Mouse (Mus musculus): ENCODE results near the gene Vps13a.
"Not testable (repeated sequence)": the region's sequence is repeated elsewhere in the genome, so short reads cannot be mapped to it uniquely, and the experiment has no call there.

Vps13a gene

DNA sequence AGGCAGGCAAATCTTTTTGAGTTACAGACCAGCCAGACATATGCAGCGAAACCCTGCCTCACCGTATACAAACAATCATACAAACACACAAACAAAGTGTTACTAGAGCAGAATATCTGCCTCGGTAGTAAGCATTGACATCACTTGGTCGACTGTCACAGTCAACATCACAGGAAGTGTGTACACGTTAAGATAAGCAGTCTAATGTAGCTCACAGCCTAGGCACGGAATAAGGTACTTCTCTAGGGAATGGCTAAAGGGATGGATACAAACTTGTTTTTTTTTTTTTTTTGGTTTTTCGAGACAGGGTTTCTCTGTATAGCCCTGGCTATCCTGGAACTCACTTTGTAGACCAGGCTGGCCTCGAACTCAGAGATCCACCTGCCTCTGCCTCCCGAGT lies 23.3 kb downstream of the Vps13a start:
- not testable (repeated sequence) for DNase-seq

DNA sequence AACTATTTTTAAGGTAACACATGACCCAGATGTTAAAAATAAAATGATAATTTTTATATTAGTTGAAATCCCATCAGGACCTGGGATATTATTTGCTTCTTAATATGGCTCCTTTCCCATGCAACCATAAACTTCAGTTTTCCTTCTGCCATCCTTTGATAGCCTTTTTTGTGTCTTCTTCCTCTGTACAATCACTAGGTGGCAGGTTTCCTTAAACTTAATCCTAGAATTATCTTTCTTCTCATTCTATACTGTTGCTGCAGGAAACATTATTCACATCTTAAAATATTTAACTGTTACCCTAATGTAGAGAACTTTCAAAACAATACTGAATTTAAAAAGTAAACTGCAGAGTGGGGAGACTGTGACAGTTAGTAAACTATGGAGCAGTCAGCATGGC lies 24.9 kb downstream of the Vps13a start:
- no peak for DNase-seq

DNA sequence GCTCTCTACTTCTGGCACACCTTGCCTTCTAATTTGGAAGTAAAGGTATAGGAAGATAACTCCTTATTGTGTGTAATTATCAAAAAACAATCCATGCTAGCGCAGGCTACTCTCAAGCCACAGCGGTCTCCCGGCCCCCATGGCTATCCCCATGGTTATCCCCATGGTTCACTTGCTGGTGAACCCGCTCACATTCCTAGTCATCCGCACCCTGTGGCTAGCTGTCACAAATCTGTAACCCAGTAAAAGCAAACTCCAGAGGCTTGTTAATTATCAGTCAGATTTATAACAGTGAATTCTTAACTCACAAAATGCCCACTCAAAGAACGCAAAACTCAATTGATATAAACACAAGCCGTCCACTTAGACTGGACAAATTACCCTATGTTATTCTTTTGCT lies 25.5 kb downstream of the Vps13a start:
- no peak for DNase-seq

DNA sequence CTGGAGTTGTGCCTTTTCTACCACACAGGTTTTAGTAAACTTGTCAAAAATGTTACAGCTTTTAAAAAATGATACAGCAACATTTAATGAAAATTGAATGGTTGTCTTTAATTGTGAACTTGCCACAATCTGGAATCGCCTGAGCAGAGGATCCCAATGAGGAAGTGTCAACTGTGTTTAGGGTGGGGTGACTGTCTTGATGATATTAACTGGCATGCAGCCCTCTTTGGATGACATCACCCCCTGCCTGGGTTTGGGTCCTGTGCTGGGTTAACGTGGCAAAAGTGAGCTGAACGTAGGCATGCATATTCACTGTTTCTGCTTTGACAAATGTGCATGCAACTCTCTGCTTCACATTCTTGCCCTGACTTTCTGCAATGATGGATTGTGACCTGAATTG lies 27.6 kb downstream of the Vps13a start:
- DNase-seq = no peak

DNA sequence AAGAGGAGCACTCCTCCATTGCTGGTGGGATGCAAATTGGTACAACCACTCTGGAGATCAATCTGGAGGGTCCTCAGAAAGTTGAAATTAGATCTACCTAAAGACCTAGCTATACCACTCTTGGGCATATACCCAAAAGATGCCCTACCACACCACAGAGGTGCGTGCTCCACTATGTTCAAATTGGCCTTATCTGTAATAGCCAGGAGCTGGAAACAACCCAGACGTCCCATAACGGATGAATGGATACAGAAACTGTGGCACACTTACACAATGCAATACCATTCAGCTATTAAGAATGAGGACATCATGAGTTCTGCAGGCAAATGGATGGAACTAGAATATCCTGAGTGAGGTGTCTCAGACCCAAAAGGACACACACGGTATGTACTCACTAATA lies 43.9 kb downstream of the Vps13a start:
- DNase-seq = no peak

DNA sequence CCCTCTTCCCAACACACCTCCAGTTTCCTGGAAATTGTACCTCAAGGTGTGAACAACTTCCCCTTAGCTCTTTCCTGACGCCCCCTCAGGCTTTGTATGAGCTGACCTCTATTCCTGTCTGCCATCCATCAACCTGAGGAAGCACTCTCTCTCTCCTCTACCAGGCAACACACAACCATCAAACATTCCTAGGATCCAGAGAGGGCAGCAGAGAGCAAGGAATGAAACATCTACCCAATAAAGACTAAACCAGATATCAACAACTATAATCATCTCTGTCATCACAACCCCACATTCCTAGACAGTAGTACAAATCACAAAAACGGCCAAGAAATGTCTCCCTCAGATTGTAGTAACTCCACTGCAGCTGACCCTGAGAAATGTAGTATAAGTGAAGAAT lies 52.0 kb downstream of the Vps13a start:
- DNase-seq = no peak

DNA sequence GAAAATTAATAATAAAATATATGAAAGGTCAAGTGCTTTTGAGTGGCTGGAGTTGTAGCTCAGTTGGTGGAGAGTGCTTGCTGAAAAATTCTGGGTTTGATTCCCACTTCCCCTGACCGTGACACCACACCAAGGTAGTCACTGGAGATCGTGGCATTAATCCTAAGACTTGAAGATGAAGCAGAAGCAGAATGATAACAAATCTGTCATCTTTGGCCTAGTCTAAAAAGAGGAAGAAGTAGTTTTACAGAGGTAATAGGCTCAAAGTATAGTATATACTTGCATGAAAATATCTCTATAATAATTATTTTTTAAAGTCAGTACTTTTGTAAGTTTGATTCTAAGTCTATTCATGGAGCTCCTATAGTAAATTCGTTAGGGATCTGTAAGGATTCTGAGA lies 65.5 kb downstream of the Vps13a start:
- DNase-seq = no peak

DNA sequence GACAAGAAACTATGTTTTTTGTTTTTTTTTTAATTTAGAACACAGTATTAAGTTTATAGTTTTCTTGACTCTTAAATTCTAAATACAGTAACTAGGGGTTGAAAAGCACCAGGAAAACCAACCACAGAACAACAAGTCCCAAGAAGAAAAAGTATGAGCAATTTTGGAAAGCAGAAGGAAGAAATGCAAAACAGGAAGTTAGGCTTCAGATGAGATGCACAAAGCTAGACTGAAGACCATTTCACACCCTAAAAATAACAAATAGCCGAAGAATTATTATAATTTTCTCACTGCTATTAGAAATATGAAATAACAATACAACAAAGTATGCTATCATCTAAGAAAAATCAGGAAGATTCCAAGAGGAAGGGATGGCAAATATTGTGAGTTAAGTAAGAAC lies 78.9 kb downstream of the Vps13a start:
- DNase-seq = no peak

DNA sequence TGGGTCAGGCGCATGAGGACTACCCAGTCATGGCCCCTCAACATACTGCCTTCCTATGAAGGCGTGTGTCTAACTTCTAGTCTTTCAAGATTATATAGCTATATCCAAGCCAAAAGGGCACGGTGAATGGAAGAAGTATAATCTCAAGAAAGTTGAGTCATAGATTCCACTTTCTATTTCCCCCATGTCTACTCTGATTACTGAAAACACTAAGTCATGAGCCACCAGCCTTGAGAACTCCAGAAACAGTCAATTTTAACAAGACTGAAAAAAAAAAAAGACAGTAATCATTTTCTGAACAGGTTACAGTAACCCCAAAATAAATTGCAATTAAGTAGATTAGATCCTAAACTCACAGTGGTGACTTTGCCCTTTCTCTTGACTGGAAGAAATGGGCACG lies 95.8 kb downstream of the Vps13a start:
- DNase-seq = no peak

DNA sequence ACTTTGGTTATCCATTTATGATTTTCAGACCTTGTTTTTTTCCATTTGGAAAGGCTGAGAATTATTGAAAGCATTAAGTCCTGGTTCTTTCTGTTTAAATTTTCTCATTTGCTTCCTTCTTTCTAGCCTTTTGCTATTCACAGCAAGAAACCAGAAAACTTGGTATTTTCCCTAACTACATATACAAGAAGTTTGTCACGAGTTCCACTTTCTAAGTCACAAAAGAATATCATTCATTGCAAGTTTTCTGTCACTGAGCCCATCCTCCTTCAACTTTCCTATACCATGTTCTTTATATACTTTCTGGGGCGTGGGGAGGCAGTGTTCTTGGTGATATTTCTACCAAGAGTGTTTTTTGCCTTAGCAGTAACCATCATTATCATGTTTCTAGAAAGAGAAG lies 96.5 kb downstream of the Vps13a start:
- DNase-seq = no peak

DNA sequence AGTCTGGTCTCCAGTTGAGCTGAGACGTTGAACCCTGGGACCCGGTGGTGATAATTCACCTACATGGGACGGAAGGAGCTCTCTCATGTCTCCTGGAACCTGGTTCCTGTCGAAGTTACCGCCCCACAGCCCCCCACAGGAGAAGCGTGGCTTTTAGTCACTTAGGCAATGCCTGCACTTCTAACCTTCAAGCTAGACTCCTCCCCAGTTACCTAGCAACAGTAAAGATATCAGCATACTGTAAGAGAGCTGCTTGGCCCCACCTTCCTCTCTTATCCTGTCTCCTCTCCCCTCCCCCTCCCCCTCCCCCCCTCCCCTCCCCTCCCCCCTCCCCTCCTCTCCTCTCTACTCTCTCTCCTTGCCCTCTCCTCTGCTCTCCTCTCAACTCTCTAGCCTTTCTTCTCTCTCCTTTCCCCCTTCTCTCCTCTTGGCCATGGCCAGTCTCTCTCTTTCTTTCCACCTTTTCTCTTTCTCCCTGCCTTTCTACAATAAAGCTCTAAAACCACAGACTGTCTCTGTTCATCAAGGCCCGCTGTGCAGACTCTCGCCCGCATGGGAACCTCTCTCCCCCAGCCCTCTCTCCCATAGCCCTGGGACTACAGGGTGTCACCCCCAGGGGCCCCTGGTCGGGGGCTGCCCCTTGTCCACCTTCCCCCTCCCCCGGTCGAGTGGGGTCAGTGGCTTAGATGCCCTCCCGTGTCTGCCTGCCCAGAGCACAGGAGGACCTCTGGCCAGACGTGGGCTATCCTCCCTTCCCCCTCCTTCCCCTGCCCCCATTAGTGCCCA lies 154.9 kb downstream of the Vps13a start:
- no peak for DNase-seq

DNA sequence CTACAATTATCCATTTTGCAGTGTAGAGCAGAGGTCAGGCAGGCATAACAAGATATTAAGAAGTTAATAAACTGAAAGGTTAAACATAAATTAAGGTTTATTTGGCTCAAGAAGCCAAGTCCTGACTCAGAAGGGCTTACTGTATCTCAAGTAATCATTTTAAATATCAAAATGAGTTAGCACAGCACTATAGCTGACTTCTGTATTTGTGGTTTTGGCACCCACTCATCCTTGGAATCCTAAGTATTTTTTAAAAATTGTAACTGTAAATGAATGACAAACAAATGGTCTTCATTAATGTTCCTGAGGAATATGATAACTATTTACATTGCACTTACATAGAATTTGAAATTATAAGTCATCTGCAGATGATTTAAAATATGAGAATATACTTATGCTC lies 155.7 kb downstream of the Vps13a start:
- DNase-seq = no peak

DNA sequence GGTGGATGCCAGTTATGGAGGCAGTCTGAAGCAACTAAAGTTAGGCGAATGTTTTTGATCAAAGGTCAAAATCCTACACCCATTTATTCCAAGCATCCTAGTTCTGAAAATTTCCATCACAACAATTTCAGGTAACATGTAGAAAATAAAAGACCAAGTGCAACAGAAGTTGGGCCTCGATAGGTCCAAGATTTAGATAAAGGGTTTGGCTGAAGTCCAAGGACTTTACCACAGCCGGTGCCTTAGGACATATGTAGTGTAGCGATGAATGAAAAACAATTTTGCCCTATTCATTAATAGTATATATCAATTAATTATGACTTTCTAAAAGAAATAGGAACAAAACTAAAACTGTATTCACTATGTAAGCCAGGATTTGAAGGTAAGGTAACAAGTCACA lies 157.6 kb downstream of the Vps13a start:
- no peak for DNase-seq

DNA sequence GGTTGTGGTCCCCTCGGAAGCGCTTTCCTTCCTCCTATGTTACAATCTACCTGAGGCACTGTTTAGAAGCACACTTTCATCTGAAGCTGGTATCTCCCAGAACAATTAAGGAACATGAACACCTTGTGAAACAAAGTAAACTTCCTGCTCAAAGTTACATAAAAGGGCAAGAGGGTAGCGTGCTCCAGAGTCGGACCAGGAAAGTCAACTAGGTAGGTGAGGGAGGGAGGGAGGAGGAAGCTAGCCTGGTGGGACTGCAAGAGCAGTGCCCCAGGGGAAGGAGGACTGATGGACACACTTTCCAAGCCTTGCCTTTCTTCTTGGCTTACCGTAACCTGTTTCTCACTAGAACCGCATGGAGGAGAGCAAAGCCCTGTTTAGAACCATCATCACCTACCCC lies 173.1 kb downstream of the Vps13a start:
- no peak for DNase-seq

DNA sequence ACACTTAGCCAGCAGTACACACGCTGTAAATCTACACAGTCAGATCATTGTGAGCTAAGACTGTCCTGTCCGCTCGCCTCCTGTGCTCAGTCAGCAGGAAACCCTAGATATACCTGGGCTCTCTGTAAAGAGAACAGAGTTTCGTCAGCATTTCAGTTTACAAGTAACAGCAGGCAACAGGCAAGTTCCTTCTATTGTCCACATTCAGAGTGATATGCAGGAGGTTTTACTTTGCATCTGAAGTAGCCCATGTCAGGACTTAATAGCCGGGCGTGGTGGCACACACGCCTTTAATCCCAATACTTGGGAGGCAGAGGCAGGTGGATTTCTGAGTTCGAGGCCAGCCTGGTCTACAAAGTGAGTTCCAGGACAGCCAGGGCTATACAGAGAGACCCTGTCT lies 178.7 kb downstream of the Vps13a start:
- DNase-seq = no peak

DNA sequence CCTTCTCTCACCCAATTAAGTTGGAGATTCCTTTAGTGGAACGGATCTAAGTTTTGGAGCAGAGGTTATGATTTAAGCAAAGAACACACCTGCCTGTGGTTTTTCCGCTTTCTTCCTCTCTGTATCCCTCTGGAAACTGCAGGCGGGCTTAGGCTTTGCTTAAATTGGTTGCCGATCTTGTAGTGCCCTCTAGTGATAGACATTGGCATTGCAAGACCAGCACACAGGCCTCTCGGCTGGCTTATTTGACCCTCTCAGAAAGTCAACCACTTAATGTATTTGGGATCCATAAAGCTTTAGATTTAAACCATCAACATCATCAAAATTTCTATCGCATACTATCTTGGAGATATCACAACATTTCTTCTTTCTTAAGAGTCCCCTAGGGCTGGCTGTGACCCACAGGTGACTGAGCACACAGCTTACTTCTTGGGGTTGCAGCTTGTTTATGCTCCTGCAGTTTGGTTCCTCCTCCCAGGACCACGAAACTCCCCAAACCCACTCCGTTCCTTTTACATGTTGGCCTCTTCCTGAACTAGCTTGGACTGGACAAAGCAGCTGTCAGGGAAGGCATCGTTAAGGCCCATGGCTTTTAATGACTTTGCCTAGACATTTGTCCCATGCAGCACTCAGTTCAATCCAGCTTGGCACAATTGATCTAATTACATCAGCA lies 181.3 kb downstream of the Vps13a start:
- DNase-seq = peak; percentile 38 to 82

DNA sequence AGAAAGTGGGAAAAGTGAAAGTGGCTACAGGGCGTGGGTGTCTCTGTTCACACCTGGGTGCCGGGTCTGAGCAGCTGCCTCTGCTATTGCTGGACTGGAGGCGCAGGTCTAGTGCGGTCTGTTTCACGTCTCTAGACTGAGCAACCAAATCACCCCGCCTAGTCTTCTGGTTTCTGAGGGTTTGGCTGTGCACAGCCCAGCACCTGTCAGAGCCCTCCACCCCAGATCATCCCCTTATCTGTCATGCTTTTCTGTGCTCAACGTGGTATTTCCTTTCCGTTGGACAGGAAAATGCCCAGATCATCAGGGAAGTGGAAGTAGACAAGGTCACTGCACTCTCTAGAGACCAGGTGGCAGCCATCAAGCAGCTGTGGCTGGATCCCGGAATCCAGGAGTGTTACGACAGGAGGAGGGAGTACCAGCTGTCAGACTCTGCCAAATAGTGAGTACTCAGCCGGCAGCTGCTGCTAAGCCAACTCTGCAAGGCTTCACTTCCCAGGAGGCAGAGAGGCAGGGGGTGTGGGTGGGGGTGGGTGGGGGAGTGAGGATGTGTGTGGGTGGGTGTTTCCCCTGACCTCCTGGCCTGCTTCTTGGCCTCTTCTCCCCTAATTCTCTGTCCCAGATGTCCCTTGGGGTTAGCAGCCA lies 182.0 kb downstream of the Vps13a start:
- peak; percentile 30 to 69 for DNase-seq

DNA sequence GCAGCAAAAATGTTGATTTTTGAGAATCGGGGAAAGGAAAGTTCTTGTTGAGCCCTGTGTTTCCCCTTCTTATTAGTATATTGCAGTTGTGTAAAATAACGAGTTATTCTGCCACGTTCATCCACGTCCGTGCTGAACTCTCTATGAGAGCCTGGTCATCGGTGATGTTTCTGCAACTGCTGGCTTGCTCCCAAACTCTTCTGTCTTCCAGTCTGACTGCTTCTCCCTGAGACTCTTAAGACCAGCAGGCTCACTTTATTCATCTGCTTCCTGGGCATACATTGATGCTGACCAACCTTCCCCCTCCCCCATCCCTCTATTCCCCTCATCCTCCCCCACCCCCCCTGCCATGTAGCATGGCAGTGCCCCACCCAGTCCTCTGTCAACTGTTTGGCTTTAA lies 183.5 kb downstream of the Vps13a start:
- DNase-seq = no peak

DNA sequence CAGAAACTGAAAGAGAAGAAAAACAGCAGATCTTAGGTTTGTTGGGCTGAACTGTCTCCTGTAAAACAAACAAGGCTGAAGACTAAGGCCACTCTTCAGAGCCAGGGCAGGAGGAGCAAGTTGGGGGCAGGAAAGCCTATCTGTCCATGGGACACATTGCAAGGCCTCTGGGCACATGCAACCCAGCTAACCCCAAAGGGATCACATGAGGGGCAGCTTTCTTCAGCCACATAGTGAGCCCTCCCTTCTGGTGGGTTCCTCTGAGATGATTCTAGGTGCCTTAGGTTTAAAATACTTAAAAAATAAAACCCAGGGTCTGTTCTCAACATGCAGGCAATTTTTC lies 186.8 kb downstream of the Vps13a start:
- no peak for DNase-seq

DNA sequence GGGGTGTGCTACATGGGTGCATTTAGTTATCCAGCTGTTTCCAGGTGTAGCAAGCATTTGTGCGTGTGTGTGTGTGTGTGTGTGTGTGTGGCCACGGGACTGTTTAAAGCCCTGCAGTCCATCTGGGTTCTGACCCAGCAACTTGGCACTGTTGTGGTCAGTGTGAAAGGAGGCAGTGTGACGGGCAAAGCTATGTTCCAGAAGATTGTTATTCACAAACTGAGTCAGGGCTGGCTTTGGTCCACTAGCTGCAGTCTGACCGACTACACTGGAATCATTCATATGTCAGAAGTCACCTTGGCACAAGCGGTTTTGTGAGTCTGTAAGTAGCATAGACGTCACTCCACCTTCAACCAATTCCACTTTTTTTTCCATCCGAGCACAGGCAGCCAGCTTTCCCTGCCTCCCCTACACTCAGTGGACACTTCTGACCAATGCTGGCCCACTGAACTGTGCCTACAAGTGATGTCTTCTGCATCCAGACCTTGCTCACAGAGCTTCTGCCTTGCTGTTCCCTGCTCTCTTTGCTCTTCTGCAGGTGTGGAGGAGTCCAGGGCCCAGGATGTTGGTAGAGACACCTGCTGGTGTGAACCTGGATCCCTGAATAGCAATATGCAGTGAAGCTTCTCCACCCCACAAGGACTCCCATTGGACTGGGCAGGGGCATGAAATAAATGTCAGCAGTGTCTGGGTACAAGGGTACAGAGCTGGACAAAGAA lies 187.3 kb downstream of the Vps13a start:
- no peak for DNase-seq

DNA sequence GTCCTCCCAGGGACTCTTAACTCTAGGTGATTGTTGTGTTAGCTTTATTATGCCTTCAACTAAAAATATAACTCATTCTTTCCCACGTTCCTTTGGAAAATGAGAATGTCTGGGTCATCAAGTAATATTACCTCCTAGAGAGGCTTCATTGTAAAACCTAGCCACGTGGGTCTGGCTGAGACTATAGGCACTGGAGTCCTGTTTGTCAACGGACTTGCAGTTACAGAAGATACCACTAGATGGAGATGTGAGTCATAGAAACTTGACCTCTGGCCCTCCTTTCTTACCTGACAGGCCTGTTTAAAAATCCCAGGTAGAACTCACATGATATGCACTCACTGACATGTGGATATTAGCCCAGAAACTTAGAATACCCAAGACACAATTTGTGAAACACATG lies 195.4 kb downstream of the Vps13a start:
- DNase-seq = no peak

DNA sequence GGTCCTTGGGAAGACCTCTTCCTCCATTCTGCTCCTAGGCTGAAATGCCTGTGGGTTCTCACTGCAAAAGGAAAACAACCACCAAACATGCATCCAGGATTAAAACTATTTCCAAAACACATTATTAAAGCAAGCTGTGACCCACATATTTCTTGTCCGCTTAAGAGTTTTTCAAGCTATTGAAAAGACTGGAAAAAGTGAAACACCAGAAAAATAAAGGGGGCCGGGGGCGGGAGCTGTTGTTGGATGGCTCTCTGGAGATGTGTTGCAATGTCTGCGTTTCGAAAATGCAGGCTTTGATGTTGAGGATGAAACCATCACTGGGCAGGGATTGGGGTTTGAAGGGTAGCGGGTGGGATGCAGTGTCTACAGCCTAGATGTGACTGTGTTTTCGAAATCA lies 196.2 kb downstream of the Vps13a start:
- DNase-seq = no peak

DNA sequence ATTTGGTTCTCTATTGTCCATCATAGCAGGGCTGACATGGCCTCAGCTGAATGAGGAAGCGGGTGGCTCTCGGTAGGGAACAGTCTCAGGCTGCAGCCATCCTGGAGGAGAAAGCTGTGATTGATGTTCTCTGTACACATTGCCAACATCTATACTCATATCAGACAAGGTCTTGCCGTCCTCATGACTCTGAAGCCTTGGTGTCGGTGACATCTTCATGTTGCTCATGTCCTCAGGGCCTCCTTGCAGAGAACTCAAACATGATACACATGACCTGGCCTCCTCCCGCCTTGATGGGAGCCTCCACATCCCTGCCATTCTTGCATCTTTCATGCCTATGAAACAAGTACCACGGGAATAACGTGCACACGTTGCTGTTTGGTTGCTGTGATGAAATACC lies 200.2 kb downstream of the Vps13a start:
- no peak for DNase-seq

Measured in lung, postnatal 4 days (tissue).